Mouse (Mus musculus) cortical plate, adult 2 months (tissue): ENCODE data around the gene Gm10330. TPM values are rescaled to one million over a fixed set of nuclear protein-coding genes. Genes with fewer than 3 reads are reported as not detected.
"Not testable (repeated sequence)": the region's sequence is repeated elsewhere in the genome, so short reads cannot be mapped to it uniquely, and the experiment has no call there.

Experiments
- H3K27ac ChIP-seq: fragments of 200-500 bp; 2 replicates; pipeline ENCODE4 v1.5.1; 2012; ENCODE audit warnings: low read length, control low read depth, inconsistent platforms; ENCODE audit not compliant: insufficient read depth
- H3K4me1 ChIP-seq: fragments of 200-500 bp; 2 replicates; pipeline ENCODE4 v1.6.1; 2011; ENCODE audit warnings: low read length; ENCODE audit not compliant: control insufficient read depth, insufficient read depth
- H3K4me3 ChIP-seq: fragments of 200-500 bp; 2 replicates; pipeline ENCODE4 v1.5.1; 2011; ENCODE audit warnings: mild to moderate bottlenecking, low read length, control low read depth; ENCODE audit not compliant: insufficient read depth
- polyA plus RNA-seq: library from polyadenylated mRNA; depleted of rRNA; stranded (reverse); fragments of >200 nt; gene quantifications from 2 replicates; pipeline ENCODE4 v1.2.3, GENCODE M21; 2012; rRNA removed

Gm10330 gene
- polyA plus RNA-seq, result not detected in 2 replicates

- not testable (repeated sequence) for H3K27ac ChIP-seq, H3K4me3 ChIP-seq
Observed at GRCm38 (mm10) chr12:23780165-23780564, at the start of gene Gm10330. Gene Gm10330, minus strand, starts transcription at chr12:23780265.

GRCm38 (mm10) chr12:23800776-23801175 is 20.7 kb upstream of the Gm10330 start:
- H3K4me1 ChIP-seq, H3K27ac ChIP-seq, H3K4me3 ChIP-seq: not testable (repeated sequence)

More at GRCm38 (mm10) chr12:23780165-23780564, at the start of gene Gm10330:
- not testable (repeated sequence) for H3K4me1 ChIP-seq

- not testable (repeated sequence) for H3K4me1 ChIP-seq, H3K27ac ChIP-seq, H3K4me3 ChIP-seq
Observed at GRCm38 (mm10) chr12:23800366-23800765, 20.3 kb upstream of the Gm10330 start.
